Mouse (Mus musculus): ENCODE data around the gene Eif4ebp2. TPM values are rescaled to one million over a fixed set of nuclear protein-coding genes. Genes with fewer than 3 reads are reported as not detected.
A peak's percentile ranks its signal among the peaks of the same experiment; 100 is the strongest.

Gene Eif4ebp2
- polyA plus RNA-seq, 2 experiments: 23.1 to 24.3 TPM

DNA sequence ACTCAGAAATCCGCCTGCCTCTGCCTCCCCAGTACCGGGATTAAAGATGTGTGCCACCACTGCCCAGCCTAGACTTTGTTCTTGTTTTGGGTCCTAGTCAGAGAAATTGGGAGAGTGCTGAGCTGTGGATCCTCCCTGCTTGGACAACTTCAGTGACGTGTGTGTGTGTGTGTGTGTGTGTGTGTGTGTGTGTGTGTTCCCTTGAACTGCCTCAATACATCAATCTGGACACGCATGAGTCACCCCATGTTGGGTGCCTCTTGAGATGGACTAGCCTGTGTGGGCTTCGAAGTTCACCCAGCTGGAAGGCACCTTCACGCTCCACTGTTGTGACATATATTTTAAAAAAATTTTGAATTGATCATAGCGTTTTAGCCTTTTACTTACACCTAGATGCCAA is 30.3 kb upstream of the Eif4ebp2 start:
- H3K4me1 ChIP-seq (replicated peaks; ENCODE audit: control insufficient read depth in 2 of 2, insufficient read depth in 2 of 2, low read length in 1 of 2): no peaks in the 10 kb centered on the region; a peak in 1 of 4 replicates
- H3K9me3 ChIP-seq (ENCODE audit: control insufficient read depth, low read length): no peaks in the 10 kb centered on the region
- TF ChIP-seq EP300 (IDR thresholded peaks at IDR 0.05; ENCODE audit: low read depth): no peak
- TF ChIP-seq CTCF (IDR thresholded peaks at IDR 0.05; ENCODE audit: low read depth): no peak
- H3K27me3 ChIP-seq (ENCODE audit: control insufficient read depth, insufficient read depth, low read length): no peaks in the 10 kb centered on the region
- ATAC-seq (ENCODE audit: insufficient read depth) (no peak), DNase-seq (ENCODE audit: low read depth in 3 of 3, low spot score in 3 of 3) (no peak)
- H3K4me3 ChIP-seq (ENCODE audit: insufficient read depth in 1 of 2, low read depth in 2 of 2, low read length in 2 of 2): no peak overlapping the region
- no peak overlapping the region for H3K4me2 ChIP-seq (ENCODE audit: low read depth)
- no peak overlapping the region for H3K9ac ChIP-seq (replicated peaks)
- 83% methylated on average over 7 of the region's 7 CpGs for WGBS (ENCODE audit: insufficient replicate concordance)
- H3K27ac ChIP-seq: no peak overlapping the region
- H3K36me3 ChIP-seq (replicated peaks; ENCODE audit: control insufficient read depth, insufficient read depth, low read depth): no peaks in the 10 kb centered on the region

DNA sequence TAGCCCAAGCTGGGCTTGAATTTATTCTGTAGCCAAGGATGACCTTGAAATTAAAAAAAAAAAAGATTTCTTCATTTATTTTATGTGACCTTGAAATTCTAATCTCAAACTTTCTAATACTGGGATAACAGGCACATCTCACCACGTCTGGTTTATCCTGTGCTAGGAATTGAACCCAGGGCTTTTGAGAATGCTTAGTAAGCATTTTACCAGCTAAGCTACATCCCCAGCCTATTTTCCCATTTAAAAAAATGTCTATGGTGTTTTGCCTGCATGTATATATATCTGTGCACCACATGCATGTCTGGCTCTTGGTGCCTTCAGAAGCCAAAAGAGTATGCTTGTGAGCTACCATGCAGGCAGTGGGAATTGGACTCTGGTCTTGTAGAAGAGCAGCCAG is 28.0 kb upstream of the Eif4ebp2 start:
- WGBS (ENCODE audit: insufficient replicate concordance): 49% methylated on average over 1 of the region's 1 CpGs
- no peak for ATAC-seq (ENCODE audit: insufficient read depth)
- H3K4me3 ChIP-seq (ENCODE audit: insufficient read depth in 1 of 2, low read depth in 2 of 2, low read length in 2 of 2): no peak overlapping the region

GRCm38 (mm10) chr10:61479927-61480326 is 27.5 kb upstream of the Eif4ebp2 start:
- H3K36me3 ChIP-seq (replicated peaks; ENCODE audit: control insufficient read depth, insufficient read depth, low read depth): no peaks in the 10 kb centered on the region
- no peak overlapping the region for H3K27ac ChIP-seq
- no peak overlapping the region for H3K4me3 ChIP-seq (ENCODE audit: insufficient read depth in 1 of 2, low read depth in 2 of 2, low read length in 2 of 2)
- no peaks in the 10 kb centered on the region for H3K9me3 ChIP-seq (ENCODE audit: control insufficient read depth, low read length)
- H3K27me3 ChIP-seq (ENCODE audit: control insufficient read depth, insufficient read depth, low read length): no peaks in the 10 kb centered on the region
- 84% methylated on average over 4 of the region's 4 CpGs for WGBS (ENCODE audit: insufficient replicate concordance)
- TF ChIP-seq CTCF (IDR thresholded peaks at IDR 0.05; ENCODE audit: low read depth) (no peak), EP300 (IDR thresholded peaks at IDR 0.05; ENCODE audit: low read depth) (no peak)
- no peak for DNase-seq (ENCODE audit: low read depth in 3 of 3, low spot score in 3 of 3)
- no peak overlapping the region for H3K4me2 ChIP-seq (ENCODE audit: low read depth)
- no peak for ATAC-seq (ENCODE audit: insufficient read depth)
- no peak overlapping the region for H3K9ac ChIP-seq (replicated peaks)
- H3K4me1 ChIP-seq (replicated peaks; ENCODE audit: control insufficient read depth in 2 of 2, insufficient read depth in 2 of 2, low read length in 1 of 2): peaks cover 4 to 7% of the 10 kb centered on the region in 2 experiments

More for the DNA sequence above, 28.0 kb upstream of the Eif4ebp2 start:
- Histone ChIP-seq H3K9me3 (ENCODE audit: control insufficient read depth, low read length) (no peaks in the 10 kb centered on the region), H3K4me2 (ENCODE audit: low read depth) (no peak overlapping the region), H3K4me1 (replicated peaks; ENCODE audit: control insufficient read depth in 2 of 2, insufficient read depth in 2 of 2, low read length in 1 of 2) (peaks cover 0 to 4% of the 10 kb centered on the region in 2 experiments; a peak in 2 of 4 replicates), H3K27me3 (ENCODE audit: control insufficient read depth, insufficient read depth, low read length) (no peaks in the 10 kb centered on the region), H3K27ac (no peak overlapping the region), H3K36me3 (replicated peaks; ENCODE audit: control insufficient read depth, insufficient read depth, low read depth) (no peaks in the 10 kb centered on the region), H3K9ac (replicated peaks) (no peak overlapping the region)
- TF ChIP-seq EP300 (IDR thresholded peaks at IDR 0.05; ENCODE audit: low read depth): no peak
- no peak for TF ChIP-seq CTCF (IDR thresholded peaks at IDR 0.05; ENCODE audit: low read depth)
- DNase-seq (ENCODE audit: low read depth in 3 of 3, low spot score in 3 of 3): no peak

DNA sequence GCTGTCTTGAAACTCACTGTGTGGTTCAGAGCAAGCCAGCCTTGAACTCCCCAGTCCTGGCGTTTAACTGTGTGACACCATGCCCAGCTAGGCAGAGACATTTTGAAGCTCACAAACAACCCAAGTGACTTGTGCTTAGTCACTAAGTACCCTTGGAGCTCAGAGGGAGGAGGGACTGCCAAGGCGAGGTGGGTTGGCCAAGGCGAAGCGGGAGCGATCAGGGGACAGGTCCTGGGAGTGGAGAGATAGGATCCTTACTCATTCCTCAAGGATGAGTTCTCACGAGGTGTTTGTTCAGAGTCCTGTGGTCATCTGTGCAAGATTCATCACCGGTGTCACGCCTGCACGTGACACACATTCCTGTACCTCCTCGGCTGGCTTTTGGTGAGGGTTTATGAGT is 27.0 kb upstream of the Eif4ebp2 start:
- Histone ChIP-seq H3K36me3 (replicated peaks; ENCODE audit: control insufficient read depth, insufficient read depth, low read depth) (no peaks in the 10 kb centered on the region), H3K4me1 (replicated peaks; ENCODE audit: control insufficient read depth in 2 of 2, insufficient read depth in 2 of 2, low read length in 1 of 2) (peaks cover 8 to 11% of the 10 kb centered on the region in 2 experiments), H3K4me3 (ENCODE audit: insufficient read depth in 1 of 2, low read depth in 2 of 2, low read length in 2 of 2) (no peak overlapping the region), H3K27me3 (ENCODE audit: control insufficient read depth, insufficient read depth, low read length) (no peaks in the 10 kb centered on the region), H3K4me2 (ENCODE audit: low read depth) (no peak overlapping the region), H3K9ac (replicated peaks) (no peak overlapping the region), H3K27ac (no peak overlapping the region), H3K9me3 (ENCODE audit: control insufficient read depth, low read length) (no peaks in the 10 kb centered on the region)
- DNase-seq (ENCODE audit: low read depth in 3 of 3, low spot score in 3 of 3) (no peak), ATAC-seq (ENCODE audit: insufficient read depth) (no peak)
- 85% methylated on average over 10 of the region's 10 CpGs for WGBS (ENCODE audit: insufficient replicate concordance)
- TF ChIP-seq CTCF (IDR thresholded peaks at IDR 0.05; ENCODE audit: low read depth) (no peak), EP300 (IDR thresholded peaks at IDR 0.05; ENCODE audit: low read depth) (no peak)

DNA sequence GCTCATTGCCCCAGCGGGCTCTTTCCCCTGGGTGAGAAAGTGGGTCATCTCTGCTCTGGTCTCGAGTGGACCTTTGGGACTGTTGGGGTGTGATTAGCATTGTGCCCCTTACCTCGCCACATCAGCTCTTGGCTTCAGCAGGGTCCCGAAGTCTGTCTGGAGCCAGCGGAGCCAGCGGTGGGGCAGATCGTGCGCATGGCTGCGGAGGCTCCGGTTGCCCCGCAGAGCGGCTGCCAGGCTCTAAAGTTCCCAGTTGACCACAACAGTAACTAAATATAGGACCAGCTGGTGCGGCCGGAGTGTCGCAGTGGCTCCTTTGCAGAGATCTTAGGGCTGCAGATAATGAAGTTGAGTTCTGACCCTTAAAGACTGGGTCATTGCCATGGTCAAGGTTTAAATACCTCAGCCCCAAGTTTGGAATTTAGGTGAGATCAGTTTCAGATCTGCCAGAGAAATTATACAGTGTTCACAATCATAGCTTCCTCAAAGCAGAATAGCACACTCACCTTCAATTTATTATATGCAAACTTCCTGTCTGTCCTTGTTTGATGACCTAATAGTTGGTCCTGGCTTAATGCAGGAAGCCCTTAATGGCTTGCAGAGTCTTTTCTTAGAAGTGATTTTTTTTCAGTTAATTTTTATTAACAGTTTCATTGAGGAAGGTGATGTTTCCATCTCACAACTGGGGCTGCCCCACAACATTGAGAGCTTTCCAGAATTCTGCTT is 24.1 kb upstream of the Eif4ebp2 start:
- no peaks in the 10 kb centered on the region for H3K9me3 ChIP-seq (ENCODE audit: control insufficient read depth, low read length)
- no peaks in the 10 kb centered on the region for H3K27me3 ChIP-seq (ENCODE audit: control insufficient read depth, insufficient read depth, low read length)
- peaks cover 9 to 11% of the 10 kb centered on the region in 2 experiments for H3K4me1 ChIP-seq (replicated peaks; ENCODE audit: control insufficient read depth in 2 of 2, insufficient read depth in 2 of 2, low read length in 1 of 2)
- peak overlapping the region; percentile 94 for H3K4me2 ChIP-seq (ENCODE audit: low read depth)
- no peak for TF ChIP-seq CTCF (IDR thresholded peaks at IDR 0.05; ENCODE audit: low read depth)
- 0 out of 2 replicates have a peak, but pooled peaks have one; percentile 8 for TF ChIP-seq EP300 (IDR thresholded peaks at IDR 0.05; ENCODE audit: low read depth)
- H3K4me3 ChIP-seq (ENCODE audit: insufficient read depth in 1 of 2, low read depth in 2 of 2, low read length in 2 of 2): peak overlapping the region; percentile 70 to 77
- DNase-seq (ENCODE audit: low read depth in 3 of 3, low spot score in 3 of 3): no peak
- H3K9ac ChIP-seq (replicated peaks): peak overlapping the region; percentile 78
- no peak overlapping the region; the same call in 1 of the 2 replicates for H3K27ac ChIP-seq
- no peaks in the 10 kb centered on the region for H3K36me3 ChIP-seq (replicated peaks; ENCODE audit: control insufficient read depth, insufficient read depth, low read depth)
- WGBS (ENCODE audit: insufficient replicate concordance): 4% methylated on average over 15 of the region's 15 CpGs
- no peak for ATAC-seq (ENCODE audit: insufficient read depth)
